Mouse (Mus musculus) granulocyte monocyte progenitor cell, adult 5-6 weeks (primary cell): Measurements from ENCODE around the gene Psap. TPM values are rescaled to one million over a fixed set of nuclear protein-coding genes. Genes with fewer than 3 reads are reported as not detected.

Experiments
- ATAC-seq: replicated peaks from 2 replicates; pipeline ENCODE4 v1.8.0; 2016; ENCODE audit warnings: mild to moderate bottlenecking, moderate TSS enrichment, inconsistent platforms; ENCODE audit not compliant: poor library complexity, severe bottlenecking
- total RNA-seq, 2 experiments: library from RNA; stranded (forward) in 1 of 2; stranded (reverse) in 1 of 2; fragments of 200-712, 200-1000 nt in 1 of 2; fragments of >200 nt in 1 of 2; fragmentation: Nextera tagmentation in 1 of 2; gene quantifications; 2 replicates each; pipeline ENCODE4 v1.2.3; 2014 to 2017

The Psap gene
- total RNA-seq, 2 experiments from 2014 or later: 243 to 263 TPM

- ATAC-seq: peak; percentile 52
These were observed 15.0 kb upstream of the Psap start for GRCm38 (mm10) chr10:60262386-60262785.

GRCm38 (mm10) chr10:60263351-60263750 is 14.1 kb upstream of the Psap start:
- peak; percentile 72 for ATAC-seq

- ATAC-seq: no peak
These were observed 12.2 kb upstream of the Psap start for GRCm38 (mm10) chr10:60265252-60265651.

GRCm38 (mm10) chr10:60266842-60267401 is 10.5 kb upstream of the Psap start:
- no peak for ATAC-seq

- ATAC-seq: peak; percentile 33; the same call in 1 of the 2 replicates
These were observed 8.7 kb upstream of the Psap start for GRCm38 (mm10) chr10:60268738-60269137.

GRCm38 (mm10) chr10:60269141-60270064 is 8.0 kb upstream of the Psap start:
- peak; percentile 43 for ATAC-seq

GRCm38 (mm10) chr10:60271015-60271414 is 6.4 kb upstream of the Psap start:
- ATAC-seq: no peak

- no peak for ATAC-seq
These were observed 5.2 kb upstream of the Psap start for GRCm38 (mm10) chr10:60272241-60272640.

- ATAC-seq: peak; percentile 70
These were observed 4.0 kb upstream of the Psap start for GRCm38 (mm10) chr10:60273382-60273781.

- no peak for ATAC-seq
These were observed 576 bp downstream of the Psap start for GRCm38 (mm10) chr10:60278006-60278399.

GRCm38 (mm10) chr10:60278786-60279185 is 1.4 kb downstream of the Psap start:
- no peak for ATAC-seq

GRCm38 (mm10) chr10:60279290-60279940 is 2.0 kb downstream of the Psap start:
- ATAC-seq: no peak

- no peak for ATAC-seq
These were observed 2.5 kb downstream of the Psap start for GRCm38 (mm10) chr10:60279941-60280301.

GRCm38 (mm10) chr10:60280353-60280752 is 2.9 kb downstream of the Psap start:
- ATAC-seq: no peak

GRCm38 (mm10) chr10:60281571-60282050 is 4.2 kb downstream of the Psap start:
- no peak for ATAC-seq

- ATAC-seq: 0 out of 2 replicates have a peak, but pooled peaks have one; percentile 12
These were observed 4.9 kb downstream of the Psap start for GRCm38 (mm10) chr10:60282116-60283014.

- ATAC-seq: peak; percentile 50
These were observed 6.8 kb downstream of the Psap start for GRCm38 (mm10) chr10:60284248-60284647.

GRCm38 (mm10) chr10:60284676-60285111 is 7.3 kb downstream of the Psap start:
- peak; percentile 7; the same call in 1 of the 2 replicates for ATAC-seq

- ATAC-seq: no peak
These were observed 7.8 kb downstream of the Psap start for GRCm38 (mm10) chr10:60285183-60285582.
